Mouse (Mus musculus) telencephalon, adult 2 months (tissue): ENCODE measurements at regions not wholly inside any gene's neighbourhood (a gene's known extent, or its start where the extent isn't known, plus 50 kb on each side); places are given as distances from the start of the nearest gene placed in this dataset.

Experiments
- DNase-seq: peaks from one replicate; pipeline ENCODE4 v3.0.0-alpha.2; 2011; ENCODE audit warnings: low read depth, low spot score

- DNase-seq, result no peak
These were observed 105.1 kb downstream of the Mtx2 start for GRCm38 (mm10) chr2:74930702-74931101.

GRCm38 (mm10) chr2:74933190-74933589 is 107.6 kb downstream of the Mtx2 start:
- no peak for DNase-seq

- no peak for DNase-seq
These were observed 108.2 kb downstream of the Mtx2 start for GRCm38 (mm10) chr2:74933771-74934170.

DNA sequence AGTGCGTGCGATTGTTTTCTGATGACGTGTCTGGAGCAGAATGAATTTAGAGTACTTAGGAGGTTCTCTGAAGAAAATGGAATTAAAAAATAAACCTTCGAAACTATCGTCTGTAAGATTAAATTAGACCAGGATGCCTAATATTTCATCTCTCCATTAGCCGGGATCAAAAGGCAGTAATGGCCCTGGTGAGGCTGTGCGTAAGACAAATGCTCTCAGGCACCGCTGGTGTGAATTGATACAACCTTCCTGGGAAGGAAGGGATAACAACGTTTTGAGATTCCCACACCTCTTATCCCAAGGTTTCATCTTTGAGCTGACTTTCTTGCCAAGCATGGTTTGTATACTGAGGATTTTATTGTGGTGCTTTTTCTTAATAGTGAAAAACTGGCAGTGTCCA is 113.1 kb downstream of the Mtx2 start:
- no peak for DNase-seq

DNA sequence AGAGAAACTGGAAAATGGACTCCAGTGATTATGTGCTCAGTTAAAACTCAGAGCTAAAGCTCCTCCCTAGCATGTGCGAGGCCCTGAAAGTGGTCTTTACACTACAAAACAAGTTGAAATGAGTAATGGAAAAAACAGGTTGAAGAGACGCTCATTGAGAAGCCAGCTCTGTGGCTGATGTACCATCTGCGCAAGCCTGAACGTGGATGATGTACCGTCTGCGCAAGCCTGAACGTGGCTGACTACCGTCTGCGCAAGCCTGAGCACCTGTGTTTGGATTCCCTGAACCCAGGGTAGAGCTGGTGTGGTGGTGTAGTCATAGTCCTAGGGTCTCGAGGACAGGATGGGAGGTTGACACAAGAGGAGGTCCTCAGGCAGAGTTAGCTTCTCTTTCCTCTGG is 116.4 kb downstream of the Mtx2 start:
- no peak for DNase-seq

- DNase-seq, result no peak
These were observed 117.1 kb downstream of the Mtx2 start for GRCm38 (mm10) chr2:74942611-74943198.

DNA sequence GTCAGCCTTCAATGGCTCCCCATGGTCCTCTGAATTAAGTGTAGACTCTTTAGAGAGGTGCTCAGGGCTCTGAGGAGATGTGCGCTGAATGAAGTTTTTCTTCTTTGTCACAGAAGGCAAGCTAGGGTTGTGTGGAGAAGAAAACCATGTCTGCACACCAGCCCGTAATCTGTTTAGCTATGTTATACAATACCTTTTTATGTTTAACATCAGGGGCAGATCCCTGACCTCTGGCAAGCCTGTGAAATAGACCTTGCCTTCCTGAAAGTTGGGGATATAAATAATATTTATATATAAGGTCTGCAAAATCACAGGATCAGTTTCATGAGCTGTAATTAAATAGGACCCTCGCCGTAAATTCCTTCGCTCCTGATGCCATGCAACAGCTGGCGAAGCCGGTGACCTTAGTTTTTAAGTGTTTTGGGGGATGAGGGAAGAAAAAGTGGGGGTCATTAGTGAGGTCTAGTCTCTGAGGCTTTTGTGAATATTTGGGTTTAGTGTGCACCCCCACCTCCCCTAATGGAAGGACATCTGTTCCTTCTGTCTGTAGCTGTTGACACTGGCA is 119.7 kb downstream of the Mtx2 start:
- no peak for DNase-seq

GRCm38 (mm10) chr2:74951401-74952260 is 126.0 kb downstream of the Mtx2 start:
- DNase-seq, result no peak

GRCm38 (mm10) chr2:74954101-74954500 is 128.5 kb downstream of the Mtx2 start:
- DNase-seq, result no peak

GRCm38 (mm10) chr2:74955281-74956128 is 129.9 kb downstream of the Mtx2 start:
- DNase-seq, result no peak

- no peak for DNase-seq
These were observed 130.5 kb downstream of the Mtx2 start for GRCm38 (mm10) chr2:74956129-74956450.

DNA sequence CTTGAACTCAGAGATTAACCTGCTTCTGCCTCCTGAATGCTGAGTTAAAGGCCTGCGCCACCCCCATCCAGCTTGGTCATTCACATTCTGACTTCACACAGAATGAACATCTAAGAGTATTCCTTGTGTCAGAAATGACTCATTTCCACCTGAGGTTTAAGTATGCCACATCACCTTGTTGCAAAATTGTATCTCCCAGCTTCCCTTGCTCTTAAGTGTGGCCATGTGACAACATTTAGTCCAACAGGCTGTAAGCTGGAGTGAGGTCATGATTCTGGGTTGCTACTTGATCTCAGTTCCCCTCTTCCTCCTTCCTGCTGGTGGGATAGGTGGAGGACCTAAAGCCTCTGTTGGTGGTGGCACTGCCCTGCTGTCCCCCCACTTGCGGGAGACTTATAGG is 131.0 kb downstream of the Mtx2 start:
- DNase-seq, result no peak

DNA sequence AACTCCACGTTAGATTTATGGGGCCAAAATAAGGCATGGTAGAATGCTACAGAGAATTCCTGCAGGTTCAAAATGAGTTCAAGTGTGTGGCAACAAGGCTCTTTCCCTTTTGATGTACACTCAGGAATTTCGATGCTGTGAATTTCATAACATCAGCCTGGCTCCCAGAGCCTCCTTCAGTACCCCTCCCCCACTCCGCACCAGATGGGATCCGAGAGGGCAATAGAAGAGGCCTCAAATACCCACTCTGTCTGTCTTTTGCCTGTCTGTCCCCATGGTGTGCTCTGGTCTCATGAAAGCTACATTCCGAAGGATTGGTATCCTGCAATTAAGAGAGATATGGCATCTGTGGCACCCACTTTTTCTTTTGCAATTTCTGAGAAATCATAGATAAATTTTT is 134.3 kb downstream of the Mtx2 start:
- no peak for DNase-seq

DNA sequence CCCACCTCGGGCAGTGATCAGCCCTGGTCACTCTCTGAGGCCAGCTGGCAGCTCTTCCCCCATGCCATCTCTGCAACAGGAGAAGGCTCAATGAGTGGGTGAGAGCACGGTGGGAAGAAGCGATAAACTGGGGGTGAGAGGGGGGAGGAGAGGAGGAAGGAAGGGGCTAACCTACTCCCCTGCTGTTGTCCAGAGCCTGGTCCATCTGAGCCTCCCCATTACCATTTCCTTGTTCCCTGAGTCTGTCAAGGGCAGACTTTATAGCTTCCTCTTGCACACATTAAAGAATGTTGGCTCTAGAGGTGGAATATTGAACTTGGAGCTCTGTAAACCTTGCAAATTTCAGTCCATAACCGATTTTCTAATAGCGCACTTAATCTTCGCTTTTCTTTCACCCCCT is 136.8 kb downstream of the Mtx2 start:
- DNase-seq, result no peak

- peak; percentile 49 for DNase-seq
These were observed 138.8 kb downstream of the Mtx2 start for GRCm38 (mm10) chr2:74964360-74964759.

- DNase-seq, result no peak
These were observed 139.4 kb downstream of the Mtx2 start for GRCm38 (mm10) chr2:74964980-74965379.

DNA sequence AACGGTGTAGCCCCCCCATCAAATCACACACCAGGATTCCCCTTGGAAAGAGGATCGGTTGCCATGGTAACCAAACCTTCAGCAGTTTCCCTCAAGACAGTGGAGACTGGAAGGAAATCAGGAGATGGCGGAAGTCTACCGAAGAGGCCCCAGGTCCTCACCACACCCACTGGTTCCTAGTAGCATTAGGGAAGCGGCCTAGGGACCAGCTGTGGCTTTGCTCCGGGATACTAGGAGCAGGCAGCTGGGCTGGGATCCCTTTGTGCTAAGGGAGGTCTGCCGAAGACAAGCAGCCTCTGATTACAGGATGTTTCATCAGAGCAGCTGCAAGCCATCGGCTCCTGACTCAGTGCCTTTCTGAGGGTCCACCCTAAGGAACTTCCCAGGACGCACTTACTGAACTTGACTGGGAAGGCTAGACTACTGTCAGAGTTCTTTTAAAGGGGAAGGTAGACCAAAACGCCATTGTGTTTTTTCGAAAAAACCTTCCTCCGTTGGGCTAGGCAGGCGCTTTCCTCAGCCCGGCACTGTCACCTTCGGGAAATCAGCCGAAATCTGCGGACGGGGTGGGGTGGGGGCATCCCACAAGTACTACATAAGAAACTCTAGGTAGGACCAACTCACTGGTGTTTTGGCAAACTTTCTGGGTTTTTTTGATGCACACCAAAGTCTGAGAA is 139.9 kb downstream of the Mtx2 start:
- DNase-seq, result no peak

- no peak for DNase-seq
These were observed 145.1 kb downstream of the Mtx2 start for GRCm38 (mm10) chr2:74970611-74971265.

DNA sequence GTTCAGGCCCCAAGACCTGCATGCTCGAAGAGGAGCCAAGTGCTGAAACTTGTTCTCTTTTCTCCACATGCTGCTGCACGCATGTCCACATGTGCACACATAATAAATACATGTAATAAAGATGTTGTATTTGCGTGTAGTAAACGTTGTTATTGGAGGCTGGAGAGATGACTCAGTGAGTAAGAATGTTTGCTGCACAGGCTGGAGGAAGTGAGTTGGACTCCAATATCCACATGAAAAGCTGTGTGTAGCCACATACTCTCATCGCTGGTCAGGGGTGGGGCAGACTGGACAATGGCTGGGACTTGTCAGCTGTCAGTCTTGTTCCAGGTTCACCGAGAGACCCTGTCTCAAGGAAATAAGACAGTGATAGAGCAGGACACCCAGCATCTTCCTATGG is 147.8 kb downstream of the Mtx2 start:
- DNase-seq, result no peak

DNA sequence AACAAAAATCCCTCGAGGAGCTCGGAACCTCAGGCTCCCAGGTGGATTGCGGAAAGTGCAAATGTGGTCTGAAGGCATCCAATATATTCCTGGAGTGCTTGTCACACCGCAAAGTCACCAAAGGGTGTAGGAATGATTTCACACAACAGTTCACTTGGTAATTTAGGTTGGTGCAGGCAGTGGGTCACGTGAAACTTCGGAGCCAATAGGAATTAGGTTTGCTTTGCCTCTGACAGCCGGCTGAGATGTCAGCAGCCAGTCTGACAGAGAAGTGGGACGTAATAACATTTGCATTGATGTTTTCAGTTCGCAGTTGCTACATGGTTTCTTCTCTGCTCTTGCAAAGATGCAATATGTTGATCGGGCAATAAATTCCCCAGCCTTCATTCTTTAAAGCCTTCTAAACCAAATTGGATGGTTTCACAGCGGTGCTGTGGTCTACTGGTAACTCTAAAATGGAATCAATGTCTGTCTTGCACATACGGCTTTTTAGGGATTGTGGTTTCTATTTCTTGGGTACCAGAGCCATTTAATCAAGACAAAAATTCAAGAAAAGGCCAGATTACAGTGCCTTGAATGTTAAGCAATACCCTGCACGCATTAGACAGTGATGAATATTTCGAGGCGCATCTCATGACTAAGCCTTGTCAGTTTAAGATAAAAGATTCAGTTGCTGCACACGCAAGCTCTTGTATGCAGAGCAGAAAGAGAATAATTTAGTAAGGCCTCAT is 149.2 kb downstream of the Mtx2 start:
- DNase-seq, result no peak
